Mouse (Mus musculus) lung, adult 18-20 months (tissue): Measurements from ENCODE around the gene Rbx1.

Experiments
- DNase-seq, 2 experiments: peaks; one replicate each; pipeline ENCODE4 v3.0.0; 2022; ENCODE audit warnings: mixed read lengths in 2 of 2

Gene Rbx1

GRCm38 (mm10) chr15:81485483-81485882 is 19.4 kb downstream of the Rbx1 start:
- DNase-seq = peak in 1 of 2 experiments; percentile 54

GRCm38 (mm10) chr15:81503466-81503865 is 37.4 kb downstream of the Rbx1 start:
- DNase-seq = no peak

- no peak for DNase-seq
Observed at GRCm38 (mm10) chr15:81503995-81504394, 37.9 kb downstream of the Rbx1 start.

- peak in 1 of 2 experiments; percentile 29 for DNase-seq
Observed at GRCm38 (mm10) chr15:81507201-81507600, 41.1 kb downstream of the Rbx1 start.

- DNase-seq = no peak
Observed at GRCm38 (mm10) chr15:81510621-81511020, 44.5 kb downstream of the Rbx1 start.

- DNase-seq = peak; percentile 68 to 84
Observed at GRCm38 (mm10) chr15:81511601-81512261, 45.6 kb downstream of the Rbx1 start.

- DNase-seq = peak; percentile 95 to 97
Observed at GRCm38 (mm10) chr15:81514111-81514971, 48.2 kb downstream of the Rbx1 start.

- no peak for DNase-seq
Observed at GRCm38 (mm10) chr15:81515221-81515620, 49.1 kb downstream of the Rbx1 start.

- no peak for DNase-seq
Observed at GRCm38 (mm10) chr15:81518031-81518430, 51.9 kb downstream of the Rbx1 start.

- no peak for DNase-seq
Observed at GRCm38 (mm10) chr15:81518761-81519160, 52.7 kb downstream of the Rbx1 start.

GRCm38 (mm10) chr15:81522036-81522751 is 56.1 kb downstream of the Rbx1 start:
- DNase-seq = peak; percentile 87 to 92

- DNase-seq = no peak
Observed at GRCm38 (mm10) chr15:81522761-81523168, 56.7 kb downstream of the Rbx1 start.

- DNase-seq = peak; percentile 97 to 98
Observed at GRCm38 (mm10) chr15:81523169-81523871, 57.2 kb downstream of the Rbx1 start.

GRCm38 (mm10) chr15:81523901-81524300 is 57.8 kb downstream of the Rbx1 start:
- peak in 1 of 2 experiments; percentile 20 for DNase-seq
